Mouse (Mus musculus) spleen, adult 2 months (tissue): ENCODE results near the gene Poc1a.

Source experiments
- CTCF ChIP-seq: fragments of 200-500 bp; IDR thresholded peaks from 2 replicates; pipeline ENCODE4 v1.5.1; 2011; ENCODE audit warnings: mild to moderate bottlenecking, inconsistent platforms; ENCODE audit not compliant: insufficient read depth, insufficient read length, insufficient replicate concordance; ENCODE audit errors: extremely low read depth
- POLR2A ChIP-seq: fragments of 200-500 bp; IDR thresholded peaks from 2 replicates; pipeline ENCODE4 v1.6.1; 2011; ENCODE audit warnings: low read depth, low read length, inconsistent platforms

GRCm38 (mm10) chr9:106305228-106305627 is 24.4 kb downstream of the Poc1a start:
- TF ChIP-seq CTCF (no peak), POLR2A (no peak)
